Mouse (Mus musculus) forebrain, embryonic 12.5 days (tissue): Measurements from ENCODE around the gene Hist1h3a. TPM values are rescaled to one million over a fixed set of nuclear protein-coding genes. Genes with fewer than 3 reads are reported as not detected.
"Not testable (repeated sequence)": the region's sequence is repeated elsewhere in the genome, so short reads cannot be mapped to it uniquely, and the experiment has no call there.

Experiments
- ATAC-seq: fragments of 200-750 bp; cut with Nextera tagmentation; 2 replicates; pipeline ENCODE4 v1.8.0; 2017; ENCODE audit warnings: moderate TSS enrichment; ENCODE audit not compliant: low FRiP score
- H3K27ac ChIP-seq: fragments of 300-500 bp; sonication (generic); 2 replicates; pipeline ENCODE4 v1.5.1; 2016; ENCODE audit warnings: mild to moderate bottlenecking
- H3K27me3 ChIP-seq: fragments of 300-500 bp; sonication (generic); 2 replicates; pipeline ENCODE4 v1.6.1; 2016; ENCODE audit warnings: mild to moderate bottlenecking
- H3K36me3 ChIP-seq: fragments of 300-500 bp; sonication (generic); replicated peaks from 2 replicates; pipeline ENCODE4 v1.6.1; 2016; ENCODE audit warnings: mild to moderate bottlenecking
- H3K4me1 ChIP-seq: fragments of 300-500 bp; sonication (generic); 2 replicates; pipeline ENCODE4 v1.6.1; 2016
- H3K4me2 ChIP-seq: fragments of 300-500 bp; sonication (generic); 2 replicates; pipeline ENCODE4 v1.6.1; 2016; ENCODE audit warnings: mild to moderate bottlenecking, moderate library complexity
- H3K4me3 ChIP-seq: fragments of 300-500 bp; sonication (generic); replicated peaks from 2 replicates; pipeline ENCODE4 v1.5.1; 2016; ENCODE audit warnings: mild to moderate bottlenecking
- H3K9ac ChIP-seq: fragments of 300-500 bp; sonication (generic); 2 replicates; pipeline ENCODE4 v1.6.1; 2016; ENCODE audit warnings: mild to moderate bottlenecking
- H3K9me3 ChIP-seq: fragments of 300-500 bp; sonication (generic); 2 replicates; pipeline ENCODE4 v1.6.1; 2016
- WGBS: fragments of 180-500 bp; shearing (Covaris S2); methylation state at CpG from one replicate; pipeline ENCODE4 v1.1.7; 2016; 5-methylcytosine and 5-hydroxymethylcytosine counted together
- polyA plus RNA-seq: library from polyadenylated mRNA; unstranded; fragments of >200 nt; fragmentation: Nextera tagmentation; extraction: Ambion mirVana; gene quantifications from 2 replicates; pipeline ENCODE4 v1.2.1, GENCODE M21; 2016

The Hist1h3a gene
- polyA plus RNA-seq, 1 experiment from 2014 or later: 5.2 TPM

DNA sequence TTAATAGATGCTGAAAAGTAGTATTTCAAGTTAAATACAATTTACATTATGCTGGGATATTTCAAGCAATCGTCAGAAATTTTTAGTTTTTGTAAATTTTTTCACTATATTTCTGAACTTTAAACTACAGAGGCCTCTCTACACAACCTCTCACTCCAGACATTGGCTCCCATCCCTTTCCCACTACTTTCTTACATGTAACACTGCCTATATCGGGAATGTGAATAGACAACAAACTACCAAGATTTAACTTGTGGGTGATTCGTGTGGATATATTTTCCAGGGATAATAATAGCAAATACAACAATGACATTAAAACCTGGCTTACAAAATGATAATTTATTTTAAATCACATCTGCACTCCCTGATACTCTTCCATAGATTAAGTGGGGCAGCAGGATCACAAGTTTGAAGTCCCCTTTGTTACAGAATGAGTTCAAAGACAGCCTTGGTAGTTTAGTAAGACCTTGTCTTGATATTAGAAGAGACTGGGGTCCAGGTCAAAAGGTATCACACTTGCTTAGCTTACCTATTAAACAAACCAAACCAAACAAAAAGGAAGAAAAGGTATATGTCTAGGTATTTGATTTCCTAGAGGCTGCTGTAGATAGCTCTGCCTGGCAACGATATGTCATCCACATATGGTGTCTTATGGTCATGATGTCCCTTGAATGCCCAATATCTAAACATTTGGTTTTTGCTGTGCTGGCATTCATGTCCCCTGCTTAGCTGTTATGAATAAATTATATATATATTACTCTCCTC lies 8.7 kb downstream of the Hist1h3a start:
- Histone ChIP-seq H3K4me2 (peak overlapping the region; percentile 58), H3K27me3 (no peaks in the 10 kb centered on the region), H3K4me3 (peak overlapping the region; percentile 40; the same call in 1 of the 2 replicates), H3K27ac (peak overlapping the region; percentile 68), H3K36me3 (no peaks in the 10 kb centered on the region), H3K4me1 (peaks cover 7% of the 10 kb centered on the region), H3K9me3 (no peaks in the 10 kb centered on the region), H3K9ac (no peak overlapping the region)
- ATAC-seq: no peak
- 52% methylated on average over 4 of the region's 4 CpGs for WGBS

DNA sequence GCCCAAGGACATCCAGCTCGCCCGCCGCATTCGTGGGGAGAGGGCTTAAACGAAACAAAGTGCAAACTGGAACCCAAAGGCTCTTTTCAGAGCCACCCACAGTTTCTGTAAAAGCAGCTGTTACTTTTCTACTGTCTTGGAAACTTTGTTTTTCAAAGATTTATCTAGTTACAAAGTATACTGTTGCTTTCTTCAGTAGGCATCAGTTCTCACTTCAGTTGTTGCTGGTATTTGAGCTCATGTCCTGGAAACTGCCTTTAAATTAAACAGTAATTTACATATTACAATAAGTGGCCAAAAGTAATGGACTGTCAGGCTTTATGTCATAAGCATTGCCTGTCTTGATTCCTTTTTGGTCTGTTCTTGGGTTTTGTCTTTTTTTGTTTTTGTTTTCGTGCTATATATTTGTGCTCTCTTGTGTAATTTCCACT lies 9.4 kb downstream of the Hist1h3a start:
- Histone ChIP-seq H3K9me3 (no peaks in the 10 kb centered on the region), H3K9ac (peak overlapping the region; percentile 57), H3K27me3 (no peaks in the 10 kb centered on the region), H3K4me2 (peak overlapping the region; percentile 58), H3K27ac (peak overlapping the region; percentile 91), H3K4me1 (peaks cover 10% of the 10 kb centered on the region), H3K36me3 (no peaks in the 10 kb centered on the region), H3K4me3 (peak overlapping the region; percentile 40)
- under 1% methylated on average over 6 of the region's 6 CpGs for WGBS
- no peak for ATAC-seq

DNA sequence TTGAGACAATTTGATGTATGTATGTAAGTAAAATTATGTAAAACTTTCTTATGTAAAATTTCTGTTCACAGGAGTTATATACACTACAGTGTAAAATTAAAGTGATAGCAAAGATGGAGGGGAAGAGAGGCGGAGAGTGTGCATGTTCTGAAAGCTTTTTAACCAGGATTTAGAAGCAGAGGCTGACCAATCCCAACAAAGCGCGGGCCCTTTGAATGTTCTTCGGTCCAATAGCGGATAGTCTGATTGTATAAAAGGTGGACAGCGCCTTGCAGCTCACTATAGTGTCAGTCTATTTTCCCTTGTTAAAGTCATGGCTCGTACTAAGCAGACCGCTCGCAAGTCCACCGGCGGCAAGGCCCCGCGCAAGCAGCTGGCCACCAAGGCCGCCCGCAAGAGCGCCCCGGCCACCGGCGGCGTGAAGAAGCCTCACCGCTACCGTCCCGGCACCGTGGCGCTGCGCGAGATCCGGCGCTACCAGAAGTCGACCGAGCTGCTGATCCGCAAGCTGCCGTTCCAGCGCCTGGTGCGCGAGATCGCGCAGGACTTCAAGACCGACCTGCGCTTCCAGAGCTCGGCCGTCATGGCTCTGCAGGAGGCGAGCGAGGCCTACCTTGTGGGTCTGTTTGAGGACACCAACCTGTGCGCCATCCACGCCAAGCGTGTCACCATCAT lies 10.0 kb downstream of the Hist1h3a start, which contains the start of gene Hist1h3b:
Gene Hist1h3b, plus strand, starts transcription at position 201 of the 675 bp plus-strand sequence.
- H3K9ac ChIP-seq: peak within 1 kb of the TSS; percentile 57
- peak within 1 kb of the TSS; percentile 47 for H3K4me3 ChIP-seq
- H3K27ac ChIP-seq: peak within 1 kb of the TSS; percentile 98
- H3K27me3 ChIP-seq, H3K9me3 ChIP-seq, H3K36me3 ChIP-seq, H3K4me1 ChIP-seq: not testable (repeated sequence)
- ATAC-seq: peak; percentile 90
- 0% methylated on average over 18 of the region's 47 CpGs for WGBS
- H3K4me2 ChIP-seq: peak within 1 kb of the TSS; percentile 59

DNA sequence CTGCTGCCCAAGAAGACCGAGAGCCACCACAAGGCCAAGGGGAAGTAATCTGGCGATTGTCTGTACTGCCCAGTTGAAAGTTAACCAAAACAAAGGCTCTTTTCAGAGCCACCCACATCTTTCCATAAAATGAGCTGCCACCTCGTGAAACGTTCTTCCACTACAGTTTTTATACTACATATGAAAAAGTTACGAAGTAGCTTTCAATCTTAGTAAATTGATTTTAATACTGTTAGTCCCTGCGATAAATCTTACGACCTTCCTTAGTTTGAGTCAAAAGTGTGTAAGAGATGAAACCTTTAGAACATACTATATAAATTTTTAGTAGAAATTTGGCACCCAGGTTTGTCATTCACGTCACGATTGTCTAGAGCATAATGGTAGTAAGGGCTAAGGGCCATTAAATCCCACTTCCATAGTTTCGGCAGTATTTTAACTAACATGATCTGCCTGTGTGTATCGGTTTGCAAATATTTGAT lies 10.7 kb downstream of the Hist1h3a start:
- H3K9me3 ChIP-seq: no peaks in the 10 kb centered on the region
- H3K4me3 ChIP-seq: peak overlapping the region; percentile 47
- ATAC-seq: peak; percentile 15; the same call in 1 of the 2 replicates
- 2% methylated on average over 11 of the region's 11 CpGs for WGBS
- H3K4me2 ChIP-seq: peak overlapping the region; percentile 59
- no peaks in the 10 kb centered on the region for H3K36me3 ChIP-seq
- H3K4me1 ChIP-seq: peaks cover 8% of the 10 kb centered on the region
- H3K27me3 ChIP-seq: no peaks in the 10 kb centered on the region
- peak overlapping the region; percentile 98 for H3K27ac ChIP-seq
- peak overlapping the region; percentile 56 for H3K9ac ChIP-seq

DNA sequence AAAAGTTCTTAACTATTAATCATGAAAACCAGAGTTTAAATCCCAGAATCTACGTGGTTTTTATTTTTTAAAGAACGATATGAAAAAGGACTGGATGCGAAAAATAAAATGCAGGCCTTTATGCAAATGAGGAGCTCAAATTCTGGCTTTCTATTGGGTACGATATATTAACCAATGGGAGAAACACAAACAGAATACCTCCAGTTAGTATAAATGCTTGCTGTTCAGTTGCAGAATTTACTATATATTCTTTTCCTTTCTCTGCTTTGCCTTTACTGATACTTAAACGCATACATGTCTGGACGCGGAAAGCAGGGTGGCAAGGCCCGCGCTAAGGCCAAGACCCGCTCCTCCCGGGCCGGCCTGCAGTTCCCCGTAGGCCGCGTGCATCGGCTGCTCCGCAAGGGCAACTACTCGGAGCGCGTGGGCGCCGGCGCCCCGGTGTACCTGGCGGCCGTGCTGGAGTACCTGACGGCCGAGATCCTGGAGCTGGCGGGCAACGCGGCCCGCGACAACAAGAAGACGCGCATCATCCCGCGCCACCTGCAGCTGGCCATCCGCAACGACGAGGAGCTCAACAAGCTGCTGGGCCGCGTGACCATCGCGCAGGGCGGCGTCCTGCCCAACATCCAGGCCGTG lies 11.2 kb downstream of the Hist1h3a start, which contains the start of gene Hist1h2ab:
Gene Hist1h2ab, plus strand, starts transcription at position 288 of the 639 bp plus-strand sequence.
- peak; percentile 64 for ATAC-seq
- H3K4me2 ChIP-seq: peak within 1 kb of the TSS; percentile 59
- H3K27me3 ChIP-seq, H3K4me1 ChIP-seq, H3K36me3 ChIP-seq, H3K9me3 ChIP-seq: not testable (repeated sequence)
- peak within 1 kb of the TSS; percentile 56 for H3K9ac ChIP-seq
- peak within 1 kb of the TSS; percentile 98 for H3K27ac ChIP-seq
- under 1% methylated on average over 35 of the region's 47 CpGs for WGBS
- H3K4me3 ChIP-seq: peak within 1 kb of the TSS; percentile 47

DNA sequence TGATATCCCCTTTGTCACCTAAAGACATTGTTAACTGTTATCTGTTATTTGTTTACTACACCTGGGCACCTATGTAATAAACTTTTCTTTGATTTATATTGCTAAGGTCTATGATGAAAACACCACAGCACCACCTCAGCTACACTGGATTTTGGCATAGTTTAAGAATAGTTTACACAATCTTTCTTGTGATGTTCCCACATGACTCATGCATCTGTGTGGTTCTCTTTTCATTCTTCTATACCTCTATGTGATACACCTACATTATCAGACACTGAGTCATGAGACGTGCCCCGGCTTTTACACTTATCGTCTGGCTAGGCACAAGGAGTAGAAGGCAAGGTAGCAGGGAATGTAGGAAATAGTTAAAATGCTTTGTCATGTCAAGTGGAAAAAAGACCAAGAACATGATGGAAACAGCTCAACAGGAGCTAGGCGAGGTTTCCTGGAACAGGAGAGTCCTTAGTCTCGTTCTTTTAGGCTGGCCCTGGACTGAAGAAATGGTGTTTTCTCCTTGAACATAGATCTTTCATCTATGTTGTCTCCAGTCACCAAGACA lies 12.5 kb downstream of the Hist1h3a start:
- Histone ChIP-seq H3K36me3 (no peaks in the 10 kb centered on the region), H3K27ac (peak overlapping the region; percentile 79), H3K4me2 (no peak overlapping the region), H3K27me3 (no peaks in the 10 kb centered on the region), H3K9ac (no peak overlapping the region), H3K4me3 (no peak overlapping the region), H3K4me1 (peaks cover 9% of the 10 kb centered on the region), H3K9me3 (no peaks in the 10 kb centered on the region)
- ATAC-seq: no peak
- WGBS: 92% methylated on average over 5 of the region's 5 CpGs

DNA sequence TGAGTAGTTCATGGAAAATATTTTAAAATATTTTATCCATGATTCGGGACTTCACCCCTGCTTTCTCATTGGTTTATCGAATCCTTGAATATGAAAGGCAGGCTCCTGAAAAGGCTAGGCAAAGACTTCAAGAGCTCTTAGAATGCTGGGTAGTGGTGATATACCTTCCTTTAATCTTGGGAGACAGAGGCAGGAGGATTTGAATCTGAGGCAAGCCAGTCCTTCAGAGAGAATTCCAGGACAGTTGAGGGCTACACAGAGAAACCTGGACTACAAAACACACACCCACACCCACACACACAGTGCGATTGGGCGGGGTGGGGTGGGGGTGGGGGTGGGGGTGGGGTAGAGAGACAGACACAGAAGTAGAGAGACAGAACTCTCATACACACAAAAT lies 14.3 kb downstream of the Hist1h3a start:
- ATAC-seq: no peak
- WGBS: 7% methylated on average over 4 of the region's 4 CpGs
- H3K36me3 ChIP-seq: no peaks in the 10 kb centered on the region
- 0 out of 2 replicates have a peak overlapping the region, but pooled peaks have one; percentile 4 for H3K4me3 ChIP-seq
- H3K27me3 ChIP-seq: no peaks in the 10 kb centered on the region
- H3K27ac ChIP-seq: peak overlapping the region; percentile 99
- H3K9me3 ChIP-seq: no peaks in the 10 kb centered on the region
- H3K4me2 ChIP-seq: peak overlapping the region; percentile 63
- peaks cover 17% of the 10 kb centered on the region for H3K4me1 ChIP-seq
- H3K9ac ChIP-seq: peak overlapping the region; percentile 48

DNA sequence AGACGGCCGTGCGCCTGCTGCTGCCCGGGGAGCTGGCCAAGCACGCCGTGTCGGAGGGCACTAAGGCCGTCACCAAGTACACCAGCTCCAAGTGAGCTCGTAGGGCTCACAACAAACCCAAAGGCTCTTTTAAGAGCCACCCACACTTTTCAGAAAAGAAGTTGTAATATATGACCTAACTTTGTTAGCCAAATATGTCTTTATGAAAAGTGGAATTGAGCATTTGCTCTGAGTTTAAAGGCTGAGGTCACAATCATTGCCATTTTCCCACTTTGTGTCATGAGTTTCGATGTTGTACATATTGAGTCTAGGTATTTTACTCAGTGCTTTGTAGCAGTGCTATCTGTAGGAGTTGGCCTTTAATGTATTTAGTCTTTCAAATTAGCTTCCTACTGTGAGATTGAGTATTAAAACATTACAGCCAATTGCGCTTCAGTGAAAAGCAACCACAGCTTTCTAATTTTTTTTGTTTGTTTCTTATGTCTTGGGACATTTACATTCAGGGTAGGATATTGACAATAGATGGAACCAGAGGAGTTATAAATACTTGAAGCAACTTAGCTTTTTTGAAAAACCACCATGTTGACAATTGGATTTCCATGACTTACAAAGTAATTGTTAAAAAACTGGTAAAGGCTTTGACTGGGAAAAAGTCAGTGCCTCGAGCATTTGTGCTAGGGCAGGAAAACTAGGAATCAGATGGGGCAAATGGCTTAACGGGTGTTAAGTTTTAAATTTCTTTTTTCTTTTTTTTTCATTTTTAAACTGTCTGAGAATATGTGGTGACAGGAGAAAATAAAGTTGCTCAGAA lies 14.9 kb downstream of the Hist1h3a start:
- Histone ChIP-seq H3K4me3 (peak overlapping the region; percentile 45), H3K27ac (peak overlapping the region; percentile 99), H3K9ac (peak overlapping the region; percentile 58), H3K4me1 (peaks cover 17% of the 10 kb centered on the region), H3K36me3 (no peaks in the 10 kb centered on the region), H3K9me3 (no peaks in the 10 kb centered on the region), H3K4me2 (peak overlapping the region; percentile 63), H3K27me3 (no peaks in the 10 kb centered on the region)
- WGBS: 1% methylated on average over 11 of the region's 13 CpGs
- no peak for ATAC-seq

DNA sequence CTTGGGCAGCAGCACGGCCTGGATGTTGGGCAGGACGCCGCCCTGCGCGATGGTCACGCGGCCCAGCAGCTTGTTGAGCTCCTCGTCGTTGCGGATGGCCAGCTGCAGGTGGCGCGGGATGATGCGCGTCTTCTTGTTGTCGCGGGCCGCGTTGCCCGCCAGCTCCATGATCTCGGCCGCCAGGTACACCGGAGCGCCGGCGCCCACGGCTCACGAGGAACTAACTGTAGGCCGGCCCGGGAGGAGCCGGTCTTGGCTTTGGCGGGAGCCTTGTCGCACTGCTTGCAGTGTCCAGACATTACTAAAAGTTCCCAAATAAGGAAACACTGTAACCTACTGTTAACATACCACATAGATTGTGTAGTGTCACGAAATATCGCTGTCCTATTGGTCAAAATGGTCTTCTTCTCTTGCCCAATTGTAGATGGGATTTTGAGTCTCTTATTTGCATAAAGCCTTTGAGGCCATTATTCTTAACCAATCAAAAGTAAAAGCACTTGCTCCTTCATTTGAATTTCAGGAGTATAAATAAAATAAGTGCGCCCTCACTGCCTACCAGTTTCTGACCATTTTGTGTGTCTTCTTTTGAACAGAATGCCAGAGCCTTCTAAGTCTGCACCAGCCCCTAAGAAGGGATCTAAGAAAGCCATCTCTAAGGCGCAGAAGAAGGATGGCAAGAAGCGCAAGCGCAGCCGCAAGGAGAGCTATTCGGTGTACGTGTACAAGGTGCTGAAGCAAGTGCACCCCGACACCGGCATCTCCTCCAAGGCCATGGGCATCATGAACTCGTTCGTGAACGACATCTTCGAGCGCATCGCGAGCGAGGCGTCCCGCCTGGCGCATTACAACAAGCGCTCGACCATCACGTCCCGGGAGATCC lies 15.7 kb downstream of the Hist1h3a start, which contains the start of gene Hist1h2bb:
Gene Hist1h2bb, plus strand, starts transcription at position 534 of the 880 bp plus-strand sequence.
- Histone ChIP-seq H3K4me2 (peak within 1 kb of the TSS; percentile 63), H3K4me1 (peaks cover 17% of the 10 kb centered on the region), H3K27ac (peak within 1 kb of the TSS; percentile 99), H3K9ac (peak within 1 kb of the TSS; percentile 75), H3K4me3 (peak within 1 kb of the TSS; percentile 45)
- not testable (repeated sequence) for H3K36me3 ChIP-seq, H3K9me3 ChIP-seq, H3K27me3 ChIP-seq
- WGBS: under 1% methylated on average over 40 of the region's 58 CpGs
- ATAC-seq: peak; percentile 92

DNA sequence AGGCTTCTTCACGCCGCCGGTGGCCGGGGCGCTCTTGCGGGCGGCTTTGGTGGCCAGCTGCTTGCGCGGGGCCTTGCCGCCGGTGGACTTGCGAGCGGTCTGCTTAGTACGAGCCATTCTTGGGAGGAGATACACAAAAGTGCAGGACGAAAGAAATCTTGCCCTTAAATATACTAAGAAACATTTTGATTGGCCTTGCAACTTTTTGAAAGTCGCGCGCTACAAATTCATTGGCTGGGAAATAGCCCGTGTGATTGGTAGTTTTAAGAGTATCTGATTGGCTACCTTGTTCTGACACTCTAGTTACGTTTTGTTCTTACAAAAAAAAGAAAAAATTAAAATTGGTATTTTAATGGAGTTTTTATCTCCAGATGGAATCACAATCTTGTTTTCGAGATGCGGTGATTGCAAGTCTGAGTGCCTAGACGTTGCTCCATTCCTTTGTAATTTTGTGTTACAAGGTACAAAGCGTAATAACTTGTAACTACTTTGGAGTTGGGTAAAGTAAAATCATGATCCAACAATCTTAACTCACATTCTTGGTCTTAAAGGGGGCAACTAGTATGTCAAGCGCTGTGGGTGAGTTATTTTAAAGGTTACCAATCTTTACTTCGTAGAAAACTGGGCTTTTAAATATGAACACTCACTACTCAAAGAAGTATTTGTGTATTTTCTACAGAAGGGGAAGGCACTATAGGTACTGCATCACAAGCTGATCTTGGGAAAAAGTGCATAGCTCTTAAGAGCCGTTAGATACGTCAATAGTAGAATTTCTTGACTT lies 16.6 kb downstream of the Hist1h3a start, which contains the start of gene Hist1h3c:
Gene Hist1h3c, minus strand, starts transcription at position 222 of the 781 bp plus-strand sequence.
- peak within 1 kb of the TSS; percentile 45 for H3K4me3 ChIP-seq
- H3K27ac ChIP-seq: peak within 1 kb of the TSS; percentile 99
- H3K9me3 ChIP-seq: no peaks in the 10 kb centered on the region
- WGBS: under 1% methylated on average over 26 of the region's 28 CpGs
- H3K4me2 ChIP-seq: peak within 1 kb of the TSS; percentile 63
- no peaks in the 10 kb centered on the region for H3K36me3 ChIP-seq
- H3K4me1 ChIP-seq: peaks cover 21% of the 10 kb centered on the region
- ATAC-seq: peak; percentile 72
- H3K9ac ChIP-seq: peak within 1 kb of the TSS; percentile 75
- H3K27me3 ChIP-seq: no peaks in the 10 kb centered on the region
